Mouse (Mus musculus) adrenal gland, postnatal 14 days (tissue): ENCODE results near the gene Rcsd1. TPM values are rescaled to one million over a fixed set of nuclear protein-coding genes. Genes with fewer than 3 reads are reported as not detected.
"Not testable (repeated sequence)": the region's sequence is repeated elsewhere in the genome, so short reads cannot be mapped to it uniquely, and the experiment has no call there.

ENCODE experiments used
- DNase-seq: peaks from one replicate; pipeline ENCODE4 v3.0.0; 2021; ENCODE audit warnings: mixed read lengths
- total RNA-seq: library from RNA; stranded (reverse); gene quantifications from 2 replicates; pipeline ENCODE4 v1.2.3, GENCODE M21; 2021

The Rcsd1 gene
- total RNA-seq, 1 experiment from 2014 or later = 22.1 TPM

- DNase-seq = no peak
Observed at GRCm38 (mm10) chr1:165689845-165690244, 19.7 kb downstream of the Rcsd1 start.

- DNase-seq = no peak
Observed at GRCm38 (mm10) chr1:165687861-165688260, 21.7 kb downstream of the Rcsd1 start.

- peak; percentile 53 for DNase-seq
Observed at GRCm38 (mm10) chr1:165686963-165687362, 22.6 kb downstream of the Rcsd1 start.

GRCm38 (mm10) chr1:165686349-165686748 lies 23.2 kb downstream of the Rcsd1 start:
- no peak for DNase-seq

GRCm38 (mm10) chr1:165684261-165685203 lies 25.0 kb downstream of the Rcsd1 start:
- DNase-seq = peak; percentile 47

- DNase-seq = no peak
Observed at GRCm38 (mm10) chr1:165682056-165682853, 27.3 kb downstream of the Rcsd1 start.

GRCm38 (mm10) chr1:165681045-165681794 lies 28.3 kb downstream of the Rcsd1 start:
- DNase-seq = no peak

- not testable (repeated sequence) for DNase-seq
Observed at GRCm38 (mm10) chr1:165680086-165680485, 29.5 kb downstream of the Rcsd1 start.

GRCm38 (mm10) chr1:165679618-165679997 lies 29.9 kb downstream of the Rcsd1 start:
- DNase-seq = peak; percentile 41

GRCm38 (mm10) chr1:165678861-165679617 lies 30.5 kb downstream of the Rcsd1 start:
- DNase-seq = no peak

- DNase-seq = no peak
Observed at GRCm38 (mm10) chr1:165677558-165677957, 32.0 kb downstream of the Rcsd1 start.

GRCm38 (mm10) chr1:165676993-165677392 lies 32.6 kb downstream of the Rcsd1 start:
- DNase-seq = no peak

GRCm38 (mm10) chr1:165675167-165675566 lies 34.4 kb downstream of the Rcsd1 start:
- DNase-seq = no peak

- DNase-seq = peak; percentile 41
Observed at GRCm38 (mm10) chr1:165672355-165672754, 37.2 kb downstream of the Rcsd1 start.

- no peak for DNase-seq
Observed at GRCm38 (mm10) chr1:165670056-165670455, 39.5 kb downstream of the Rcsd1 start.

- DNase-seq = no peak
Observed at GRCm38 (mm10) chr1:165668904-165669303, 40.7 kb downstream of the Rcsd1 start.

- DNase-seq = no peak
Observed at GRCm38 (mm10) chr1:165667380-165667779, 42.2 kb downstream of the Rcsd1 start.

- no peak for DNase-seq
Observed at GRCm38 (mm10) chr1:165666944-165667343, 42.6 kb downstream of the Rcsd1 start.

- DNase-seq = no peak
Observed at GRCm38 (mm10) chr1:165665758-165666157, 43.8 kb downstream of the Rcsd1 start.

- DNase-seq = no peak
Observed at GRCm38 (mm10) chr1:165663277-165663676, 46.3 kb downstream of the Rcsd1 start.

GRCm38 (mm10) chr1:165662426-165663192 lies 46.9 kb downstream of the Rcsd1 start:
- no peak for DNase-seq
